10 mouse cellular contexts compared by ENCODE assay signal in the genomic region with DNA sequence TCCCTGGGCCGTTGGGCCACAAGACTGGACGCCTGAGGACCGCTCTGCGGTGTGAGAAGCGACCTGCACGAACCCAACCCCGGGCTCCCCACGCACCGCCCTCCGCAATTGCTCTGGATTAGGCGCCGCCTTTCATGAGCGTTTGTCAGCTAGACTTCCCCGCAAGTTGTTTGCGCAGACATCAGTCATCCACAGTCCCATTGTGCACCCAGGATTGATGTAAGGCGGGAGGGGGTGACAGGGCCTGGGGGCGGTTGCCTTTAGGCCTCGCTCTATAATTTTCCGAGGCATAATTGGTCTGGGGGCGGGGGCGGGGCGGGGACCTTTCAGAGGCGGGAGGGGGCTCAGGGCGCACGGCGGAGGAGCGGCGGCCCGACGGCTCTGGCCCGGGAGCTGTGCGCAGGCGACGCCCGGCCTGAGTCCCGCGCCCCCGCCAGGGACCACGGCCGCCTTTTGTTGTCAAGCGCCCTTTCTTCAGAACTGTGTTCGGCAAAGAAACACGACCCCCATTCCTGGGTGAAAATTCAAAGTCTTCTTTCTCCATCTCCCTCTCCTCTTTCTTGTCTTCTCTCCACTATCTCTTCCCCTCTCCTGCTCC. TPM values are rescaled to one million over a fixed set of nuclear protein-coding genes. Genes with fewer than 3 reads are reported as not detected.
DNase-seq lines count a peak whose midpoint lies in the region; ATAC-seq and TF ChIP-seq lines count a peak whose summit lies in the region.
"Had no signal": no experiment of that assay in that cellular context is flagged by ENCODE, and none has a peak within 500 bp of the region (broad histone marks: within the 10 kb centered on the region; RNA-seq: fewer than 3 reads in every experiment).

A gene (plus strand): TSS at position 193 of the 598 bp plus-strand sequence.

- no peak for DNase-seq in left cerebral cortex, adult 2 months (ENCODE audit: extremely low spot score in 1 of 2, low spot score in 2 of 2)
- DNase-seq in left cerebral cortex, adult 18-20 months (ENCODE audit: low spot score in 2 of 2) = no peak
- DNase-seq in limb, embryonic 10.5 days (ENCODE audit: low spot score) = peak; percentile 55
- DNase-seq in retina, embryonic 14.5 days (ENCODE audit: low spot score) = peak; percentile 59
- DNase-seq in gastrocnemius, adult 18-20 months (ENCODE audit: low spot score) = no peak
- DNase-seq in left cerebral cortex, adult 11 months (ENCODE audit: low spot score) = no peak
- DNase-seq in adrenal gland, postnatal 4 days (ENCODE audit: low spot score in 2 of 2) = no peak

- no peak within 1 kb of the TSS for H3K9ac ChIP-seq in embryonic facial prominence, embryonic 12.5 days

- peak within 1 kb of the TSS; percentile 31 for H3K4me3 ChIP-seq in left cerebral cortex, adult 2 months
- peak within 1 kb of the TSS; percentile 40 for H3K4me3 ChIP-seq in embryonic facial prominence, embryonic 12.5 days
- H3K4me3 ChIP-seq in limb, embryonic 10.5 days = peak within 1 kb of the TSS; percentile 45

- 2% methylated on average over 43 of the region's 43 CpGs for WGBS in embryonic facial prominence, embryonic 12.5 days
- WGBS in limb, embryonic 10.5 days = 2% methylated on average over 42 of the region's 43 CpGs

- no peak for TF ChIP-seq CTCF in left cerebral cortex, adult 2 months (IDR thresholded peaks at IDR 0.05)

- peak within 1 kb of the TSS; percentile 66 for H3K4me2 ChIP-seq in embryonic facial prominence, embryonic 12.5 days (replicated peaks)

- no peak for ATAC-seq in embryonic facial prominence, embryonic 12.5 days (ENCODE audit: insufficient number of reproducible peaks, insufficient read depth, low FRiP score, low TSS enrichment)
- ATAC-seq: Patski had no signal

- no peaks in the 10 kb centered on the region for H3K9me3 ChIP-seq in embryonic facial prominence, embryonic 12.5 days
- H3K9me3 ChIP-seq in limb, embryonic 10.5 days (replicated peaks) = no peaks in the 10 kb centered on the region

- peaks cover 8% of the 10 kb centered on the region; the same call in 1 of the 2 replicates for H3K4me1 ChIP-seq in embryonic facial prominence, embryonic 12.5 days
- H3K4me1 ChIP-seq in limb, embryonic 10.5 days = peaks cover 37% of the 10 kb centered on the region

- intact Hi-C loops in left cerebral cortex, adult 2 months (cut with DNase I) = loop anchor here (2.0 kb wide), 1 partner anchor 57 kb away; no protein-coding TSS in a partner anchor

- no peak within 1 kb of the TSS for H3K27ac ChIP-seq in left cerebral cortex, adult 2 months
- H3K27ac ChIP-seq in embryonic facial prominence, embryonic 12.5 days = no peak within 1 kb of the TSS
- H3K27ac ChIP-seq in limb, embryonic 10.5 days = no peak within 1 kb of the TSS

- peaks cover 84% of the 10 kb centered on the region for H3K27me3 ChIP-seq in embryonic facial prominence, embryonic 12.5 days
- peaks cover 93% of the 10 kb centered on the region for H3K27me3 ChIP-seq in limb, embryonic 10.5 days (ENCODE audit: low read depth, poor library complexity, severe bottlenecking)

- no peaks in the 10 kb centered on the region for H3K36me3 ChIP-seq in embryonic facial prominence, embryonic 12.5 days
- no peaks in the 10 kb centered on the region for H3K36me3 ChIP-seq in limb, embryonic 10.5 days

RNA-seq across cellular contexts. Expression of the gene that starts here (rescaled TPM):
- total RNA-seq in left cerebral cortex, adult 2 months (2021) = 1 to 10 TPM in 1 of 2 experiments, under 1 TPM in 1; 0.48 to 1.3 TPM
- 1 to 10 TPM in 1 of 2 experiments, under 1 TPM in 1; 0.61 to 1.1 TPM for total RNA-seq in left cerebral cortex, adult 18-20 months (2021)
- polyA plus RNA-seq in embryonic facial prominence, embryonic 12.5 days (2016; fragmentation: Nextera tagmentation; extraction: Ambion mirVana) = 0.58 and 1.1 TPM in 2 replicates
- 0.41 and 0.46 TPM in 2 replicates for polyA plus RNA-seq in limb, embryonic 10.5 days (2016; fragmentation: Nextera tagmentation; extraction: Ambion mirVana)
- total RNA-seq in gastrocnemius, adult 18-20 months (2021) = not detected
- total RNA-seq in adrenal gland, postnatal 4 days (2021) = 1 to 10 TPM in 1 of 2 experiments, under 1 TPM in 1; 0.82 to 1.1 TPM
- total RNA-seq: liver, adult 2 months had no signal
- polyA plus RNA-seq: liver, adult 2 months; Patski had no signal

Comparison
In these comparisons a context has a peak if more than half of its experiments do, and no peak if none do; other contexts are left out.
1. Peak in DNase-seq and H3K4me3 ChIP-seq in limb, embryonic 10.5 days; RNA of the gene not detected or under 1 TPM.